Mouse (Mus musculus) layer of hippocampus, adult 2 months (tissue): Measurements from ENCODE around the gene Slc6a18. TPM values are rescaled to one million over a fixed set of nuclear protein-coding genes. Genes with fewer than 3 reads are reported as not detected.

ENCODE experiments used
- DNase-seq, 2 experiments: peaks; one replicate each; pipeline ENCODE4 v3.0.0; 2022; ENCODE audit warnings: low spot score in 2 of 2
- H3K27ac ChIP-seq: fragments of 200-600 bp; 2 replicates; pipeline ENCODE4 v1.8.1; 2022
- H3K4me3 ChIP-seq: fragments of 200-600 bp; 2 replicates; pipeline ENCODE4 v1.8.1; 2022; ENCODE audit warnings: mild to moderate bottlenecking
- CTCF ChIP-seq: fragments of 200-600 bp; conservative IDR thresholded peaks from 2 replicates; pipeline ENCODE4 v1.8.1; 2022; ENCODE audit warnings: antibody characterized with exemption, mild to moderate bottlenecking, moderate library complexity
- total RNA-seq, 2 experiments: library from RNA; stranded (reverse); gene quantifications; 2 replicates each; pipeline ENCODE4 v1.2.3; 2021

Gene Slc6a18
- total RNA-seq, 2 experiments from 2014 or later = not detected

- no peak for DNase-seq
- H3K27ac ChIP-seq = 0 out of 2 replicates have a peak overlapping the region, but pooled peaks have one; percentile 28
- no peak overlapping the region for H3K4me3 ChIP-seq
- TF ChIP-seq CTCF = no peak
These were observed 59.4 kb downstream of the Slc6a18 start for GRCm38 (mm10) chr13:73618406-73618805.

Other genes with a start within 250 kb of the Slc6a18 start
- 10 to 100 TPM; 36.6 to 39.5 TPM for gene Lpcat1, start 210.8 kb downstream of the Slc6a18 start, total RNA-seq
- gene Slc6a3, start 141.3 kb downstream of the Slc6a18 start, total RNA-seq = under 1 TPM in 1 of 2 experiments, not detected in 1; 0.20 TPM
- 100 to 1,000 TPM; 124 to 131 TPM for gene Clptm1l, start 74.0 kb downstream of the Slc6a18 start, total RNA-seq
- 1 to 10 TPM; 3.6 to 5.0 TPM for gene Tert, start 51.1 kb downstream of the Slc6a18 start, total RNA-seq
- not detected for gene Slc6a19, start 26.8 kb upstream of the Slc6a18 start, total RNA-seq
- 1 to 10 TPM; 7.0 to 8.7 TPM for gene Slc12a7, start 55.1 kb upstream of the Slc6a18 start, total RNA-seq
- gene Nkd2, start 169.6 kb upstream of the Slc6a18 start, total RNA-seq = 1 to 10 TPM; 6.2 to 8.9 TPM